Mouse (Mus musculus) T-helper 17 cell (primary cell): ENCODE results near the gene Ppp1r16b.

ENCODE experiments used
- in situ Hi-C, 2 experiments: fragments of 300-600 bp; cut with MboI, MseI; formaldehyde crosslinking; loops; 1 replicate in 1 of 2; 2 replicates in 1 of 2; pipeline ENCODE4 v1.15.1; 2025; ENCODE audit warnings: high pct_unique_total_duplicates in 2 of 2

Ppp1r16b gene

DNA sequence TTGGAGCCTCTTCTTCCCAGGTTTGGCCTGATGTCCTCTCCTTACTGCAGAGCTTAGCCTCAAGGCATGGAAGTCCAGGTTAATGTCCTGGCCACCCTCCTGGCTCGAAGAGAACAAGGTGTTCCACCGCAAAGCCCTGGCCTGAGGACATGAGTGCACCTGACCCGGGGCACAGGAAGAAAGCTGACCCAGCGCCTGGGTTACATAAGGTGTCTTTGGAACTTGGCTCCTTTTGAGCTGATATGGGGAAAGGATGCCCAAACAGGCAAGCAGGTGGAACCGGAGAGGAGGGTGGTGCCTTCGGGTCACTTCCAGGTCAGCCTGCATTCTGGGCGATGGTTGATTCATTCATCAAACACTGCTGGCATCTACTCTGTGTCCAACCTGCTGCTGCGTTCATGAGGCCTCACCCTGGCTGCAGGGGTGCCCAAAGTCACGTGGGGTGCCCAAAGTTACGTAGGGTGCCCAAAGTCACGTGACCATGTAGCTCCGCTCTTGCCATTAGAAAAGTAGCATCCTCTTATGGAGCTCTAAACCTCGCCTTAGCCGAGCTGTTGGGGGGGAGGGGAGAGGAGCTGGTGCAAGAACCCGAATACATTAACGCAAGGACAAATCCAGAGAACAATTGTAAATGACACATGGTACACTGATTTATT lies 55.6 kb downstream of the Ppp1r16b start:
- in situ Hi-C loops: no loop called here

DNA sequence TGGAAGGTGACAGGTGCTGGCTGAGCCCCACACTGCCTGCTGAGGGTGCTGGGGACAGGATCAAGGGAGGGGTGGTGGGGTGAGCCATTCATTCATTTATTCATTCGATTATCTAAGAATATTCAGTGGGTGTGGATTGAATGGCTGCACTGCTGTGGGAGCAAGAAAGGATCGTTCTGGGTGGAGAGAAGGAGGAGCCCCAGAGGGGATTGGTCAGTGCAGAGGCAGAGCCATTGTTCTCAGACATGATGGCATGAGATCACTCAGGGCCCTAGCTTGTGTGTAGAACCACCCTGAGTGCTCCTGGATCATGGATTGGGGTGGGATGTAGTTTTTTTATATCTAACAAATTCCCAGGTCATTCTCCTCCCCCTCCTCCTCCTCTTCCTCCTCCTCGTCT lies 56.3 kb downstream of the Ppp1r16b start:
- in situ Hi-C loops: no loop called here

DNA sequence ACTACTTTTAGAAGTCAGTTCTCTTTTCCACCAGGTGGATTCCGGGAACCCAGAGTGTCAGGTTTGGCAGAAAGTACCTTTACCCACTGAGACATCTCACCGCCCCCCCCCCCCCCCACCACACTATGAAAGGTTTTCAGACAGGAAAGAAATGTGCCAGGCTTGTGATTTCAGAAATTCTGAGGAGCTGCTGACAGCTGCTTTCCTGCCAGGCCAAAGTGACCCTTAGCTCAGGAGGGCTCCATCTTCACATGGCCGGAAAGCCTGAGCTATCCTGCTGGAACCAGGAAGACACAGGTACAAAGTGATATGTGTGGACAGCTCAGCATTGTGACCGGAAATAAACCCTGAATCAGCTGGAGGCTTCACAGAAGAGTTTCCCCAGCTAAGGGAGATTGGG lies 56.9 kb downstream of the Ppp1r16b start:
- in situ Hi-C loops: no loop called here

DNA sequence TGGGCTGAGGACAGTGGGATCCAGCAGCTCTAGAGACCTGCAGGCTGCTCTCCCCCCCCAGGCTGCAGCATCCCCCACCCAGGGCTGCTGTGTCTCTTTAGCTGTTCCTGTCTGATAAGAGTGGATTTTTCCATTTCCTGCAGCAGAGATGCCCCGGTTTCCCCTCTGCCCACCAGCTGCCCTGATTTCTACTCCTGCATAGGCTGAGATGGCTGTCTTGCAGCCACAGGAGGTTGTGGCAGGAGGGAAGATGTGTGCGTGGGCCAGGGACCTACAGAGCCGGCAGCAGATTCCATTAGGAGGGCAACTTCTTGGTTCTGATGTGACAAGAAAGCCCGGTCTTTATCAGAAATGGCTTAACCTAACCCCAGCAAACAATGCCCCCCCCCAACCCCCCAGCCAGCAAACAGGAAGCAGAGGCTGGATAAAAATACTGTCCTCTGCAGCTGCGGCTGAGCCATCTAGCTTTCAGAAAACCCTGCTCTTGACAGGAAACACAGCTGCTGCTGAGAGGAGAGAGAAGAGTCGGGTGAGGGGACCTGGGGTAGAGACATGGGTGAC lies 57.9 kb downstream of the Ppp1r16b start:
- in situ Hi-C loops: no loop called here

DNA sequence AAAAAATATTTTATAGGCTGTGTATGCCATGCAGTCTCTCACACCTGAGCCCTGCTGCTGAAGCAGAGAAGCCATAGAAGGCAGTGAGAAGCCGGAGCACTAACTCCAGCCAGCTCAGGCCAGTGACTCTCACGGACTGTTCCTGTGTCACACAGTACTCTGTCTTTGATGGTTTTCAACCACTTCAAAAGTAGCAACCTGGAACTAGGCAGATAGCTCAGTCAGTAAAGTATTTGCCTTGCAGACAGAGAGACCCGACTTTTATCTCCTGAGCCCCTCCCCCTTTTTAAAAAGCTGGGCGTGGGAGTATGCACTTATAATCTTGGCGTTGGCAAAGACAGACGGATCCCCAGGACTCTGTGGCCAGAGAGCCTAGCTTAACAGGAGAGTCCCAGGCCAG lies 58.6 kb downstream of the Ppp1r16b start:
- in situ Hi-C loops: no loop called here

DNA sequence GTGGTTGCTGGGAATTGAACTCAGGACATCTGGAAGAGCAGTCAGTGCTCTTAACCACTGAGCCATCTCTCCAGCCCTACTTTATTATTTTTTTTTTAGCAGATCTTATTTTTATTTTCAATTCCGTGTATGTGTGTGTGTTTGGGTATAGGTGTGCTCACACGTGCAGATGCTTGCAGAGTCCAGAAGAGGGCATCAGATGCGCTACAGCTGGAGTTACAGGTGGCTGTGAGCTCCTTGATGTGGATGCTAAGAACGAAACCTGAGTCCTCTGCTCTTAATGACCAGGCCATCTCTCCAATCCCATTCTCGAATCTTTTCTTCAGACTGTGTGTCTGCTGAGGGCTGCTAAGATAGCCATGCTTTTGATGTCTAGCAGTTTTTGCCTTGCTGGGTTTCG lies 61.1 kb downstream of the Ppp1r16b start:
- in situ Hi-C loops: loop anchor here in 1 of 2 experiments (25.0 kb wide), 1 partner anchor 564 kb away; no protein-coding TSS in a partner anchor

DNA sequence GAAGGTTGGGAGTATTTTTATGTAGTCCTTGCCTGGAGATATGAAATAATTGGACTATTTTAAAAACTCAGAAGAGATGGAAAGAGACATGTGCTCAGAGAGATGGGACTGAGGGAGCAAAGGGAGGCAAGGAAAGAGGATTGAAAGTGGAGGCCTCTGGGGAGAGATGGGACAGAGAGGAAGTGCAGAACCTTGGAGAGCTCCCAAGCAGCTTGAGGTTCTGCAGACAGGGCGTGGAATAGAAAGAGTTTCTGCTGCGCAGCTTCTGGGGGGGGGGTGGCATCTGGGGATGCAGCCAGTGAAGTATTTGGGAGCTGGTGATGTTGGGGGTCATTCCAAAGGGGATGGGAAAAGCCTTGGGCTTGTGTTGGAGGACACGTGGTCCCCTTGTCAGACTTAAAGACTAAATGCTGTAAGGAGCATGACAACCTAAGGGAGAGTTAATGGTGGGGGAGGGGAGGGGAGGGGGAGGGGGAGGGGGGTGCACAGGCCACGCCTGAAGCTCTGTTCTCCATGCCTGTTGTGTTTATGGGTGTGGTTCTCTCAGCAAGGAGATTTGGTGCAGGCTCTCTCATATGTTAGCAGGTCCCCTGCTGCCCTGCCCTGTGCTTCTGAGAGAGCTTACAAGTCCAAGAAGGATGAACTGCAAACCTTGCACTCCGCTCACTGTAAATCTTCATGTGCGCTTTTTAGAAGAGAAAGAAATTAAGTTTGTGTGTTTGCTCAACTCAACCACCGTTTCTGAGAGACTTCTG lies 63.0 kb downstream of the Ppp1r16b start:
- in situ Hi-C loops: loop anchor here in 1 of 2 experiments (25.0 kb wide), 1 partner anchor 566 kb away; no protein-coding TSS in a partner anchor

DNA sequence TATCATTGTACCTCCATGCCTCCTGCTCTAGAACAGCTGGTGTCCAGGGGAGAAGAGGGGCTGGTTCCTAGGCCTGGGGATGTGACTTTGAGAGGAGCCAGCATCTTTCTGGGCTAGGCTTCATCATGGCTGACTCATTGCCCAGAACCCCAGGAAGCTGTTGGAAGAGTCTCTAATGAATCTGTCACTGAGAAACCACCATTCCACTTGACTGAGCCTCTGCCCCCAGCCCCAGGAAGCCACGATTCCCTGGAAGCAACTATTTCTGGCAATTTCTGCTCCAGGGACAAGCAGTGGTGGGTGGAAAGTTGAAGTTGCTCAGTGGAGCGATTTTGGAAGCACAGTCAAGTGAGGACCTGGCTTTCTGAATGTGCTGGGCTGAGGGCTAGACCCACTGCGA lies 65.7 kb downstream of the Ppp1r16b start:
- in situ Hi-C loops: loop anchor here in 1 of 2 experiments (25.0 kb wide), 1 partner anchor 569 kb away; no protein-coding TSS in a partner anchor

DNA sequence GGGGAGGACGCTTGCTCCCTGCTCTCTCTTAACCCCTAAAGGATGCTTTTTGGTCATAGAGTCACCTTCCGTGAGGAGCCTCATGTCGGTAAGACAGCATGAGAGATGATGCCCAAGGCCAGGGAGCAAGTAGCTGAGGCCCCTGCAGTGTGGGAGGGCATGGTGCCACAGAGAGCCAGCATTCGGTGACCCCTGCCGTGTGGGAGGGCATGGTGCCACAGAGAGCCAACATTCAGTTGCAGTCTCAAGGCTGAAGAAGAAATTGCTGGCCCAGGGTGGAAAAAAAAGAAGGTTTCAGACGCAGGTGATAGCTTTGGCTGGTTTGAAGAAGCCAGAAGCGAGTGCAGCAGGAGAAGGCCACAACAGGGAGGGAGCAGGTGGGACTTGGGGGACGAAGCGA lies 67.3 kb downstream of the Ppp1r16b start:
- in situ Hi-C loops: loop anchor here in 1 of 2 experiments (25.0 kb wide), 1 partner anchor 570 kb away; no protein-coding TSS in a partner anchor

DNA sequence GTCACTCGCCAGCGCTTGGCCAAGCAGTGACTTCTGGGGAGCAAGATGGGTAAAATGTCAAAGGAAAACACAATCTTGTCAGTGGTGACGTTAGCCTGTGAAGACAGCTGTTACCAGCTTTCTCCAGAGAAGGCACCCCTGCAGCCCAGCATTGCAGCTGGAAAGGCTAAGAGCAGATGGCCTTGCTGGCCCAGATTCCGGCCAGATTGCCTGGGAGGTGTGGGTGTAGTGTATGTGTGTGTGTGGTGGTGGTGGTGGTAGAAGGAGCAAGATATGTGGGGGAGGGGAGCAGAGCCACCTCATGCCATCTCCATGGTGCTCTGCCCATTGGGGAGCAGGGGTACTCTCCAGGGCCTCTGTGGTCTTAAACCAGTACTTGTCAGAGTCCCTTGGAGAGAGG lies 67.9 kb downstream of the Ppp1r16b start:
- in situ Hi-C loops: loop anchor here in 1 of 2 experiments (25.0 kb wide), 1 partner anchor 571 kb away; no protein-coding TSS in a partner anchor

DNA sequence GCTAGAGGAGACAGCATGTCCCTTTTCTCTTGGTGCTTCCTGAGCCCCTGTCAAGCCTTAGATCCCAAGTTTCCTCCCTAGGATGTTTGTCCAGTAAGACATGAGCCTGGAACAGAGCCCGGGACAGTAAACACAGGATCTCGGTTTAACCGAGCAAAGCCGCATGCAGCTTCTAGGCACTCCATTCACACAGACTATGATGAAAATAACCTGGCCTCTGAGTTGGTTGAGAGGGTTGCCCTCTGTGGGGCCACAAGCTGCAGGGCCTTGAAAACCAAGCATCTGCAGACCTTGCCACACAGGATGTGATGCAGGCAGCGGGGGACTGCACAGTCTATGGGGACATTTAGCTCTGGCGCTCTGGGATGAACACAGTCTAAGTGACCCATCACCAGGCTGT lies 68.7 kb downstream of the Ppp1r16b start:
- in situ Hi-C loops: loop anchor here in 1 of 2 experiments (25.0 kb wide), 1 partner anchor 572 kb away; no protein-coding TSS in a partner anchor

DNA sequence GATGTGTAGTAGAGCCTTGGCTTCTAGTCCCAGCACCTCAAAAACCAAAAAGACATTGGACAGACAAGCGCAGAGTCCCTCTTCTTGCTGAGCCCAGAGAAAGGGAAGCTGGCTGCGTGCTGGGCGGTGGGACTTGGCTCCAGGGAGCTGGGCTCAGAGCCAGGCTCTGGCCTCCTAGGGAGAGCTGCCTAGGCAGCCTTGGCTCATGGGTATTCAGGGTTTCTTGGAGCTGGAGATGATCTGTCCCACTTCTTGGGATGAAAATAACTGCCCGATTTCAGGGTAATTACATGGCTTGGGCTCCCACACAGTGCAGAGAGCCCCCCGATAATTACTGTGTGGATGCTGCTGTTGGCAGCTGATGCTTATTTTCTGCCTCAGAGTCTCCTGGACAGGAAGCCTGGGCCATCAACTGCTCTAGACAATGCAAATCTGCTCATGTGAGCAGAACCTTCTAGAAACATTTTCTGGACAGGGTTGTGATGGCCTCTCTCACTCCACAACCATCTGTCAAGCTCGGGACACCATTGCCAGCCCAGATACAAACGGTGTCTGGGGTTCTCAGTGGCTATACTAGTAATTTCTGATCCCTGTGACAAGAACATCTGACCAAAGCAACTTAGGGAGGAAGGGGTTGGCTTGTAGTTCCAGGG lies 69.4 kb downstream of the Ppp1r16b start:
- in situ Hi-C loops: loop anchor here in 1 of 2 experiments (5.0 to 25.0 kb wide), 2 partner anchors 67 to 572 kb away; partner anchors contain the start of gene Ppp1r16b

DNA sequence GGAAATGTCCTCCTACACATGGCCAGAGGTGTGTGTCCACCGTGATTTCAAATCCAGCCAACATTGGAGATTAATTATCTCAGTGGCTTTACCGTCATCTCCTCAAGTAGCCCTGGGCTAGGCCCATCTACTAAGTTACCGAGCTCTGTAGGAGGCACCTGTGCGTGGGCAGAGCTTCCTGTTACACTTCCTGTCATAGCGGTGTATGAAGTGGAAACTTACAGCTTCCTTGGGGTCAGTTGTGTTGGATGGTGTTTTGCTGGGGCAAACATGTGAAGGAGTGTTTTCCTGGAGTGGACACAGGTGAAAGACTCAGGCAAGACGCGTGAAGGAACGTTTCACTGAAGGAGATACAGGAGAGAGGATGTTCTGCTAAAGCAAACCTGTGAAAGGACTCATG lies 70.1 kb downstream of the Ppp1r16b start:
- in situ Hi-C loops: loop anchor here in 1 of 2 experiments (5.0 to 25.0 kb wide), 2 partner anchors 68 to 573 kb away; partner anchors contain the start of gene Ppp1r16b

DNA sequence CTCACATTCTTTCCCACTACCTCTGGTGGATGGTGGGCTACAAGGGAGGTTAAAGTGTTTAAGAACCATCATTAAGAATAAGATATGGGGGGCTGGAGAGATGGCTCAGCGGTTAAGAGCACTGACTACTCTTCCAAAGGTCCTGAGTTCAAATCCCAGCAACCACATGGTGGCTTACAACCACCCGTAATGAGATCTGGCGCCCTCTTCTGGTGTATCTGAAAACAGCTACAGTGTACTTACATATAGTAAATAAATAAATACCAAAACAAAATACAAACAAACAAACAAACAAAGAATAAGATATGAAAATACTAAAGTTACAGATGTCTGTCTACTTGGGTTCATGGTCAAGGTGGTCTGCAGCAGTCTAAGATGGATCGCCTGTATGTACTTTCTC lies 71.0 kb downstream of the Ppp1r16b start:
- in situ Hi-C loops: loop anchor here in 1 of 2 experiments (5.0 to 25.0 kb wide), 2 partner anchors 69 to 574 kb away; partner anchors contain the start of gene Ppp1r16b

DNA sequence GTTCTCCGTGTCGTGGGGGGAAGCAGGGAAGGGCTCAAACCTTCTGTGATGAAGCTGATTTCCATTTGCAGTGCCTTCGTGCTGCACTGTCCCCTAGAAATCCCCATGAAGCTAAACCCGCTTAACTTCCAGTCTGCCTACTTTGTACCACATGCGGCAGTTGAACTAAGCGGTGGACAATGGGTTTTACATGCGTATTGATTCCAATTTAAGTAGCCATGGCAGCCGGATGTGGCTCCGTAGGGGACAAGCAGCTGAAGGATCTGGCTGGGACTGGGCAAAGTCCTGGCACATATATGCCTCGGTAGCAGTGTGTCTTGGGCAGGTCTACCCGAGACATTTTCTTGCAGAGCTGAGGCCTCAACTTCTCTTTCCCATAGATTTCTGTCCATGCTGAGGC lies 73.4 kb downstream of the Ppp1r16b start:
- in situ Hi-C loops: loop anchor here in 1 of 2 experiments (5.0 to 25.0 kb wide), 2 partner anchors 71 to 576 kb away; partner anchors contain the start of gene Ppp1r16b

DNA sequence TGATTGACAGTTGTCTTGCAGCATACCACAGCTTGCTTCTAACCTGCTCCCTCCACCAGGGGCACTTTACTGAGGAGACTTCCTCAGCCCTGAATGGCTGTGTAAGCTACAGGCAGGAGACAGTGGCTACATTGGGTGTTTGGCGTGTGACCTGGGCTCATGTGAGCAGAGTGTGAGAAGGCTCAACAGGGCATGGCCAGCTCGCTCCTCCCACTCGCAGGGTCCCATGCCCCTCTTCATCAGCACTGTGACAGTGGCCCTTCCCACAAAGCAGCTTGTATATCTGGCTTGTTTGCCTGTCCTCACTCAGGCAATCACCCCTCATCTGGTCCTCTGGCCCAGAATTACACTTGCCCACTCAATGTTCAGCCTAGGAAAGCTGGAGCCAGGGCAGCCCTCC lies 73.9 kb downstream of the Ppp1r16b start:
- in situ Hi-C loops: loop anchor here in 1 of 2 experiments (5.0 to 25.0 kb wide), 2 partner anchors 72 to 577 kb away; partner anchors contain the start of gene Ppp1r16b

DNA sequence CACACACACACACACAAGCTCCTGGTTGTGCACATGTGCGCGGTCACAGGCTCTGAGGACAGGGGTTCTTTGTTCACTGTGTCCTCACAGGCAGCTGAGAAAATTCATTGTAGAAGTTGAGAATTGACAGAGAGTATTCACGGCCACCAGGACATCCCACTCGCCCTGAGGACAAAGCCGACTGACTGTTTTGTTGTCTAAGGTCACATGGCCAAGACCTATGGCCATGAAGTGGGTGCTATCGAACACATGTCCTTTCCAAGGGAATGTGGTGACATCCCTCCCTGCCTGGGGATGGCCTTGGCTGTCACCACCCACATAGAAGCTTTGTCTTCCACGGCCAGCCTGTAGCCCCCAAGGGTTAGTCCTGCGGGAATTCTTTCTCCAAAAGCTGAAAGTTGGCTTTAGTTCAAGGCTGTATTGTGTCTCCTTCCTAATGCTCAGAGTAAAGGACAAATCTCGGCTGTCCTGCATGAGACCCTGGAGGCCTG lies 75.9 kb downstream of the Ppp1r16b start:
- in situ Hi-C loops: loop anchor here in 1 of 2 experiments (25.0 kb wide), 1 partner anchor 579 kb away; no protein-coding TSS in a partner anchor

DNA sequence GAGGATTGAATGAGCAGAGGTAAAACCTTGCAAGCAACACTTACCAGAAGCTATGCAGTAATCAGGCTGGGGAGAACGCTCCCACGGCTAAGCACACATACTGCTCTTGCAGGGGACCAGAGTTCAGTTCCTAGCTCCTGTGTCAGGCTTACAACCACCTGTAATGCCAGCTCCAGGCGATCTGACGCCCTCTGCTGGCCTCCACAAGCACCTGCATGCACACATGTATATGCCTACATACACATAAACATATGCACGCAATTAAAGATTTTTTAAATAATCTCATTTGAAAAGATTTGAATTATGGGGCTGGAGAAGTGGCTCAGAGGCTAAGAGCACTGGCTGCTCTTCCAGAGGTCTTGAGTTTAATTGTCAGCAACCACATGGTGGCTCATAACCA lies 77.2 kb downstream of the Ppp1r16b start:
- in situ Hi-C loops: loop anchor here in 1 of 2 experiments (25.0 kb wide), 1 partner anchor 580 kb away; no protein-coding TSS in a partner anchor

DNA sequence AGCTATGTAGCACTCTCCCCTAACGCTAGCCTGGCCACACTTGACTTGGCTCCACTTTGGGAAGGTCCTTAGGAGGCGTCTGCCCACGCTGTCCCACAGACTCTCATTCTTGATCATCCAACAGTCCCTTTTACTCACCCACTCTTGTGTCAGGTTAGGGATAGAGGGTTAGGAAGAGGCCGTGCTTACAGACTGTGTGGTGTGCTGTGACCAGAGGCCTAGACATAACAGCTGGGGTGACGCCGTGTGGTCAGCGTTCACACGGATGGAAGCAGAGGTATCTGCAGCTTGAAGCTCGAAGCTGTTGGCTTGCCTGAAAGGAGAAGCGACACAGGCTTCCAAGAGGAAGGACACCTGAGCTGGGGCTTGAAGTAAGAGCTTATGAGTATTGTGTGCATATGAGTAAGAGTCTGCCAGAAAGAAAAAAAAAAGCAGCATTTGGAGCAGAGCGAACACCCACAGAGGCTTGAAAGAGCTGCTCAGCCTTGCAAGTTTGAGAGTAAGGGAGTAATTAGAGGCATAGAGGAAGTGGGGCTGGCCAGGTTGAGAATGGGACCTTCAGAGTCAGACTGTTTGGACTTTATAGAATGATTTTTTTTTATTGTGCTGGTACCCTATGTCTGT lies 78.4 kb downstream of the Ppp1r16b start:
- in situ Hi-C loops: loop anchor here in 1 of 2 experiments (25.0 kb wide), 1 partner anchor 581 kb away; no protein-coding TSS in a partner anchor

DNA sequence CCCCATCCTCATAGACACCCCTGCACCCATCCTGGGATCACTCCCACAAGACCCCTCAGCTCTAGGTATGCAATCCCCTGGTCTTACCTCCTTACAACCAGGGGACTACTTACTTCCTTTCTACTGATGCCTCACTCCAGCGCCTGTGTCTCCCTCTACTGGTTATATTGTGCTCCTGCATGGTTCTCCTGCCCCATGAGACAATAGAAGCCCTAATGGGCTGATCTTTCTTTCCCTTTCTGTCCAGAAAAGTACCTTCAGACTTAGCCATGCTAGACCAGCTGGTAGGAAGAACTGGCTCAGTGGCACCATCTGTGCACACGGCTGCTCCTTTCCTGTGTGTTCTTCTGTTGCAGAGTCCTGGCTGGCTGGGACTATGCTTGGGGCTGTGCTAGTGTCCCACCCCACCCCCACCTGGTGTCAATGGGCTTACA lies 79.9 kb downstream of the Ppp1r16b start:
- in situ Hi-C loops: loop anchor here in 1 of 2 experiments (5.0 to 25.0 kb wide), 3 partner anchors 38 to 583 kb away; no protein-coding TSS in a partner anchor
